Mouse (Mus musculus) T-helper 17 cell (primary cell): Measurements from ENCODE around the gene Dst.

Experiments
- in situ Hi-C, 2 experiments: fragments of 300-600 bp; cut with MboI, MseI; formaldehyde crosslinking; loops; 1 replicate in 1 of 2; 2 replicates in 1 of 2; pipeline ENCODE4 v1.15.1; 2025; ENCODE audit warnings: high pct_unique_total_duplicates in 2 of 2

Gene Dst

DNA sequence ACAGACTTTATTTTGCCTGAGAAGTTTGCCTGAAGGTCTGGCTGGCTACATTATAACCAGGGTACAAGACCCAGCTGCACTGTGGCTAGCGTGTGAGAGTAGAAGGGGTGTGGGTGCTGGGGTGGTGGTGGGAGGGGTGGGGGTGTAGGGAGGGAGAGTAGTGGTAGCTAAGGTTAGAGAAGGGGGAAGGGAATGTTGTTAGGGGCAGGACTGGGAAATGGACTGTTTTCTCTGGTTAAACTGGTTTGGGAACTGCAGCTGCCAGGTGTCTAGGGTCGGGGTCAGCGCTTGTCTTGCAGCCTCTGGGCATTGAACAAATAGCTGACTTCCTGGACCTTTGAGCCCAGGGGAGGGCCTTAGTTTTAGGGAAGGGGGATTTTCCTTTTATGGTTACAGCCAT is 17.3 kb downstream of the Dst start:
- in situ Hi-C loops = no loop called here

DNA sequence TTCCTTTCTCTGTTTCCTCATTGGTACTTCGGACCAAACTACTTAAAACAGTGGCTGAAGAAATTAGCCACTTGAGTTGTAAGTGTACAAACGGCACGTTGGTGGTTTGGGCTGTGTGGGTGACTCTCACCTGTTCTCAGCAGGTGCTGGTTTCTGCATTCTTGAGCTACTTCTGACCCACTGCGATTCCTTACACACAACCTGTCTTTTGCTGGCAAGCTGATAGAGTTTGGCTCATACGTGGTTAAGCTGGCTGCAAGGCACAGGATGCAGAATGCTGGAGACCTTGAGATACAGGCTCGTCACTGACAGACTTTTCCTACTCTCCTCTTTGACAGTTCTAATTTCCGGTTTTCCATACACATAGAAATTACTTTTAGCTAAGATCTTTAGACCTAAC is 19.4 kb downstream of the Dst start:
- in situ Hi-C loops = no loop called here

DNA sequence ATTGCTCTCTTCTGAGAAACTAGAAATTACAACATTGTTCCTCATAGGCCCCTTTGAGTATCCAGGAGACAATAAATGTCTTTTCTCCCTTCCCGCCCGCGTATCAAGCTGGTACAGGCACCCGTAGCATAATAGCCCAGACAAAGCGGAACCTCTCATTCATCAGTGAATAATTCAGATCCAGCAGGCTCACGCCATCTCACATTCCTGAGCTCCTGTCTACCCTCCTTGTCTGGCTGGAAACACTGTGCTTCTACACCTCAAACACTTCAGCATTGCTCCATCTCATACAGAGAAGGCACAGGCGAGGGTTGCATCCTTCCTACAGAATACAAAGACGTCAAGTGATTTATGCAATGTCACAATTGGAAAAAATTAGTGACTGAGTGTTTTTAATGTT is 23.8 kb downstream of the Dst start:
- in situ Hi-C loops = no loop called here

DNA sequence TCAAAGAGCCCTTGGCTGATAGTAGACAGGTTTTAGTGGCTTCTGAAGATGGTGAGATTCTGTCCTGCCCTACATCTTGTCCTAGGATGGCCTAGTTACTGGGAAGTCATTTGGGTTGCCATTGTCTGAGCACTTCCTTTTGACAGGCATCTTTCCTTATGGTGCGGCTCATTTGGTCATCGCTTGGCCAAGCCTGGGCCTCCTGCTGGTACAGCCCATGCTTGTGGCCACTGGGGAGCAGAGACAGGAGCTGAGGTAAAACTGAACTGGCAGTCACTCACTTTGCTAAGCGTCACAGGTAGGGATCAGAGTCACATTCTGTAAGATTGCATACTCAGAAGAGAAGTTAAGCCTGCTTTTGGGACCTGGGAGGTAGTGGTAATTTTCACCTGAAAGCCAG is 24.2 kb downstream of the Dst start:
- in situ Hi-C loops = no loop called here

DNA sequence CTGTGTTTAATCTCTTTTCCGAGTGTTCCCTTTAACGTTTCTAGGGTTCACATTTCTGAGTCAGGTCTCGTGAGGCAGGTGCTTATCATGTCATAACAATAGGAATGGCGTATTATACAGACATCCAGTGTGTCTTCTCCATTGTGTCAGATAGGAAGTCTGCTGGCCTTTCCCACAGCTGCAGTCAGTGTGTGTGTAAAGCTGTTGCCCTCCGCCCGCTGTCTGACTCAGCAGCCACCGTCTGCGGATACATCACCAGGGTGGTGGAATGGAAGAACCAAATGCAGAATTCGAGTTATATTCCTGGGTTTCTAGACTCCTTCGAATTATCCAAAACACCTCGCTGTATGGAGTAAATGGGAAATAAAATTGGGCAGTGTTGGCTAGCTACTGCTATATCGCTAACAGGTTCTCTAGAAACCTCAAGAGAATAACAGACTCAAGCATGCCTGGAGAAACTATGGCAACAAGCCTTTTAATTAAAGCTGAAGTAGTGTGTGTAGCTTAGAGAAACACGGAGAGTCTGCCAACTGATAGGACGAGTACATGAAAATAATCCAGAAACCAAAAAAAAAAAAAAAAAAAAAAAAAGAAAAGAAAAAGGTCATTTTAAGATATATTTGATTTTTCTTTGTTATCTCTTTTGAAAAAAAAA is 24.9 kb downstream of the Dst start:
- in situ Hi-C loops = no loop called here

DNA sequence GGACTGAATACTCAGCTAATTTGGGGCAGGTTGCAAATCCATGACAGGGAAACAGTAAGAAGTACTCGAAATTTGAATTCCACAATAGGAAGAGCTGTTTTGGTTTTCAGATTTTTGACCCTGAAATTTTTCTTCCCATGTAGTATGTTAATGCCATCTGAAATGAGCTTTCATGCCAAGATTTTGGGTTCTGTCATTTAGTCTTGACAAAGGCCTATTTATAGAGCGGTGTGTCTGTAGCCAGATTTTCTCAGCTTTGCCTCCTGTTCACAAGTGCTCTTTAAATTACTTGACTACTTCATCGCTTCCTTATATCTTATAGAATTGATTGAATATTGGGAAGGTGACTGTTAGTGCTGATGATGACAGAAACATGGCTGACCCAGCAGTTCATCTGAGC is 27.9 kb downstream of the Dst start:
- in situ Hi-C loops = no loop called here

DNA sequence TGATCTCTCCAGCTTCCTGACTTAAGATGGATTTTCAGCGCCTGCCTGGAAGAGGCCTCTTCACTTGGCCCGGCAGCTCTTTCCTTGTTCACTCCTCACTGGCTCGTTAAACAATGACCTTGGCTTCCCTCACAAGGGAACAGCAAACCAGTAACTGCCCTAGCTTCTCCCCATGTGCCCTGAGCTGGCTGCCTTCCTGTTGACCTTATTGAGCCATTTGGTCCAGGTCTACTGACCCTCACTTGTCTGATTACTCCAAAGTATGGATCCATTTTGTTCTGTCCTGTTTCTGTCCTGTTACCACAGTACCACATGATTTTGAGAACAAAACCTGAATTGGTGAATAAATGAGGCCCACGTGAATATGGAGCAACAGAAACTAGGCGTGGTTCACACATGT is 31.8 kb downstream of the Dst start:
- in situ Hi-C loops = no loop called here

DNA sequence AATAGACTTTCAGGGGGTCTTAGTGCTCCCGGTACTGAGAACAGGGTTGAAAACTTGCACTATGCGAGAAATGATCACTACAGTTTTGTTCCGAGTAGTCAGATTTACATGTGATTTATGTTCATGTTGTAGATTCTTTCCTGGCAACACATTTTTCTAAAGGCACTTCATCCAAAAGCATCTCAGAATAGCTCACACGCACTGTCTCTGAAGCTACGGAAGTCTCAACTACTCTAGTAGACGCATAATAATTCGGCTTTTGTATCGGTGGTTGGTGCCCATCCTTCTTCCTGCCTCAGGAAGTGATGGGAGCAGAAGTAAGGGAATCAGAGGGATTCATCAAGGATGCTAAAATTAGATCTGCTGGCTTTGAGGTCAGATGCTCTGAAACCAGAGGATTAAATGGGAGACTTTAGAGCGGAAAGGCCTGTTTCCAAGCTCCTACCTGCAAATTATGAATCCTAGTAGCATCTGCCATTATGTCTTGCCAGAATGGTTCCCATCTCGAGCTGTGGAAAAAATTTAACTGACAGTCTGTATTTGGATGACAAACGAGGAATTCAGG is 32.4 kb downstream of the Dst start:
- in situ Hi-C loops = no loop called here

DNA sequence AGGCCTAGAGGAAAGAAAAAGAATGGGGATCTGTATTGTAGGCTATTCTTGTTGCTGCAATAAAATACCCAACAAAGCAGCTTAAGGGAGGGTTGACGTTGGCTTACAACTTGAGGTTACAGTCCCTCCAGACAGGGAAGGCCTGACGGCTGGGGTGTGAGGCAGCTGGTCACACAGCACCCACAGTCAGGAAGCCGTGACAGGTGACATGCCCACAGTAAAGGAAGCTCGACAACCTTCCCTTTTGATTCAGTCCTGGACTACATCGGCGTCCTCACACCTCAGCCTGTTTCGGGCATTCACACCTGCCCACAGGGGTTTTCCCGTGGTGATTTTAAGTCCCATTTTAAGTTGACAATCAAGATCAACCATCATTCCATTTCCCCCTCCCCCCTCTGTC is 34.6 kb downstream of the Dst start:
- in situ Hi-C loops = no loop called here

DNA sequence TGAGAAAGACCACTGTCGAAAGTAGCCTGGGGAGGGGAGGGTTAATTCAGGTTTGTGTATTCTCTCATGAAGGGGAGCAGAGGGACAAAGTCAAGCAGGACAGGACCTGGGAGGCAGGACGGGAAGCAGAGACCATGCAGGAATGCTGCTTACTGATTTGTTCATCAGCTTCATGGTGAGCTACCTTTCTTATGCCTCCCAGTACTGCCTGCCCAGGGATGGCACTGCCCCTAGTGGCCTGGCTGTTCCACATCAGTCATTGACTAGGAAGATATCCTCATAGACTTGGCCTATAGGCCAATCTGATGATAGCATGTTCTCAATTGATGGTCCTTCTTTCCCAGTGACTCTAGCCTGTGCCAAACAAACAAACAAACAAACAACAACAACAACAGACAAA is 35.9 kb downstream of the Dst start:
- in situ Hi-C loops = no loop called here

DNA sequence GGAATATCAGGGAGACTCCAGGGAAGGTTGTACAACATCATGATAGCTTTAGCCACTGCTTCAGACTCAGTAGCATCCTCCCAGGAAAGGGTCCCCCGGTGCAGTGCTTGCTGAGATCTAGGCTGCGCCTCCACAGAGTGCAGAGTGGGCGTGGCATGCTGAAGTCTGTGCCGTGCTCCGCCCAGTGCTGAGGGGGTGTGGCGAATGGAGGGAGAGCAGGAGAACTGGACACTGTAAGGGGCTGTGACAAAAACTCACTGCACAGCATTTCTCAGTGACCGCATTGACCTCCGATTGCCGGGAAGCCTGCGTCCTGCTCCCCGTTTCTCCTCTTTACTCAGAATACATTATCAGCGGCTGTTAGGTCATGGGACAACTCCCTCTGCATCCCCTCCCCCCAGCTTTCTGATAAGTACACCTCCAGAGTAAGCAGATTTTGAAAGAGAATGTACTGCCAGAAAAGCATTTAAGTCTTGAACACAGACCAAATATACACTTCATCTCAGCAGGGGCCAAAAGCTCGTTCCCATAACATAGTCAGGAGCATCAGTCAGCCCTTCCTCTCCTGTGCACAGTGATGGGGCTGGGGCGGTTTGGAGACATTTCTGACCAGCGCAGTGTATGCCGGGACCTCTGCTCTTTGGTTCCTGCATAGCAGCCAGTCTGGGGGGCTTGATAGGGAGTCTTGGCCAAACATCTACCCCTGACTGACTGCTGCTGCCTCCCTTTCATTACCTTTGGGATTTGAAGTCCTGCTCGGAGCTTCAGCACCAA is 37.1 kb downstream of the Dst start:
- in situ Hi-C loops = no loop called here

DNA sequence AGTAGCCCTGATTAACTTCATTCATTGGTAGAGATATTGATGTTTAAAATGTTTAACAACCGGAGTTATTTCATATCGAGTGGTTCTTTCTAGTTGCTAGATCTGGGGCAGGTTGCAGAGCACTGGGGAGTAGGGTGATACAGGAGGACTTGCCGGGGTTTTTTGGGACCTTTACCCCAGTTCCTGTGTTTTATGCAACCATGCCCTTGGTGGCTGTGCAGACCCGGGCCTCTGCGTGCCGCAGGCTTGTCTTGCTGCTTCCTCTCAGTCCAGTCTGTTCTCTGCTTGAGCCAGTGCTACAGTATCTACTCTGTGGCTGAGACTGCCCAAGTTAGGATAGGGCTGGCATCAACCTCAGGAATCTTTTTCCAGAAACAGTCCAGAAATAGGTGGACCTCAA is 37.7 kb downstream of the Dst start:
- in situ Hi-C loops = no loop called here

DNA sequence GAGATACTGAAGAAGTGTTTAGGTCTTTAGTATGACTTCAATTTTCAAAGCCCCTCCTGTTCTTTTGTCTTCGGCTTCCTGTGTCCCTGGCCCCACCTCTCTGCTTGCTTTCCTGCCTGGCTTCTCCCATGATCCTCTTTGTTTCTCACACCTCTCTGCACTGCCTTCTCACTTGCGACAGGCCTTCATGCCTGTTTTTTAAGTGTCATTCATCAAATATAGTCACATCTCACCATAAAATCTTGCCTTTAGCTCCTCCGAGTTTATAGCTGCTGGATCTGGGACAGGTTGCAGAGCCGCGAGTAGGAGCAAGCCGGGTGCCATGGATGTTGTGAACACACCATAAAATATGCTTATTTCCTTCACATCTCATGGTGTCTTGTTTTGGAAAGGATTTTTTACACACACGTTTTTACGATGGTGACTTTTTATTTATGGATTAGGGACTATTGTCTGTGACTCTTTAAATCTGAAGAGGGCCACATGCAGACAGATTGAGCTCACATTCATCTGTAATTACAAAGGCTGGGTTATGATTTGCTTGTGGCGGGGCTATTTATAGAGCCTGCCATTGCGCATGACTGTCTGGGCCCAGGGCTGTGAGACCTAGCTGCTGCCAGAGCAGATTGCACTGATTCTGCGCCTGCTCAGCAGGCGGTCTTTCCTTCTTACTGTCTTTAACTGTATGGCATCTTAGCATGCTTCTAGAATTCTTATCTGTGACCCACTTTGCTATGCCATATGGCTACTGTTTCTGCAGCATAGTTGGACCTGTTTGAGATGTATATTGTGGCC is 38.8 kb downstream of the Dst start:
- in situ Hi-C loops = no loop called here

DNA sequence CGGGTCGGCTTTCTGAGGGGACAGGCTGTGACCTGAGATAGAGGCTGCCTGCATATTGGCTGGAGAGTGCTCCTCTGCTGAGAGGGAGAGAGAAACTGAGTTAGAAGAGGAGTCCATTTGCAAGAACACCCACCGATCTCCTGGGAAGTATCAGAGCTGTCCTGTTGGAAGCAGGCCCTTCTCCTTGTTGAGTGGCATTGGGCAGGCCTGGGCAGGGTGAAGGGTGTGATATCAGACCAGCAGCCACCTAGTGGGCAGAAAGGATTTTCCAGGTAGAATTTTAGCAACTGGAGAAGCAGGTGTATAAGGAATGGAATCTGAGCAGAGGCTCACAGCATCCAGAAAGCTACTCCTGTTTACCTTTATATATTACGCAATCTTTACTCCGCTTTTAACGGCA is 39.8 kb downstream of the Dst start:
- in situ Hi-C loops = no loop called here

DNA sequence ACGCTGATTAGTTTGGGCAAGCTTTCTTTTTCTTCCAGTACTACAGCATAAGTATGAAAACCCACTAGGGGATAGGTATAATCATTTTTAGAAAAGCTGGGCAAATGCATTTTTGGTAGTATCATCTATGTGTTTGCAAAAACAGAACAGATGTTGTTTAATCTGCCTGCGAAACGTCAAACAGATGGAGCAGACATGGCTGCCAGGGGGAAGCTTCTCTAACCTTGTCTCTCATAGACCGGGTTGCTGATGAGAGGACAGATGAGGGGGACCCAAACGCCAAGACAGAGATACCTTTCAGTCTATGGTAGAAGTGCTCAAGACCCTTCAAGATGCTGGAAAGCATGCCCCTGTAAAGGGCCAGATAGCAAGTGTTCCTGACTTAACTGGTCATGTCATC is 40.5 kb downstream of the Dst start:
- in situ Hi-C loops = no loop called here

DNA sequence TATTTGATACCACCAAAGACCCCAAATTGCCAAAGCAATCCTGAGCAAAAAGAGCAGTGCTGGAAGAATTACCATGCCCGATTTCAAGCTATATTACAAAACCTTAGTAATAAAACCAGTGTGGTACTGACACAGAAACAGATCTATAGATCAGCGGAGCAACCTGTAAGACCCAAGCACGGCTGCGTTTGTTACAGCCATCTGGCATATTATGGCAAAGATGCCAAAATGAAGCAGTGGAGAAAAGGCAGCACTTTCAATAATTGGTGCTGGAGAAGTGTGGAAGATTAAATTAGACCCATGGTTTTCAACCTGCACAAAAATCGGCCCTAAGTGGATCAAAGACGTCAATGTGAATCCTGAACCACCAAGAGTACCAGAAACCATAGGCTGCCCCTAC is 47.6 kb downstream of the Dst start:
- in situ Hi-C loops = no loop called here

DNA sequence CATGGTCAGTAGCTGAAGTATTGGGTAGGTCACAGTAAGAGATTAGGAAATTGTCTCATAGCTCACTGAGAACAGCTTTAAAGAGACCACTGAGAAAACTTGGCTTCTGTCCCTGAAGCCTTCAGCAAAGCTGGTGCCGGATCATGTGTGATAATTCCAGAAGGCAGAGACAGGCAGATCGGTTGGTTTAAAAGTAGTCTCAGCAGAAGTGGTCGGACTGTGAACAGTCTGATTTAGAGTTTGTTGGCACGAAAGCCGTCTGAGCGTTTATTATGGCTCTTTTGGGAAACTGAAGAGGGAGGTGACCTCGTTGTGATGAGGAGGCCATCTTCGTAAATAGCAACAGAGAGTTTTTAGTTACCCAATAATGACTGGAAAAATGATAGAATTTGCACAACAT is 52.4 kb downstream of the Dst start:
- in situ Hi-C loops = loop anchor here in 1 of 2 experiments (5.0 kb wide), 1 partner anchor 68 kb away; no protein-coding TSS in a partner anchor

DNA sequence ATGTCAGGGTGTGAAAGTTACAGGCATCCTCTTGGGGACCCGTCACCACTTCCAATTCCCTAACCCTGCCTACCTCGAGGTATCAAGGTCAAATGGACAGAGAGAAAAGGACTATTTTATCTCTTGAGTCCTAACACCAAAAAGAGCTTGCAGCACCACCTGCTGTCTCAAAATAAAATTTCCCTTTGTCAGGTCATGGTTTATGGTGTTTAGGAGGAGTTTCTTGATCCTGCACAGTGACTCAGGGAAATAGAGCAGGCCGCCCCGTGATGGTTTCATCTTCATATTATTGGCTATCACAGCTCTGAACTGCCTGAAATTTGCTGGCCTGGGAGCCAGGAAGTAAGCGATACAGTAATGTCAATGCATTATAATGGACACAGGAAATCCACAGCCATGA is 56.6 kb downstream of the Dst start:
- in situ Hi-C loops = loop anchor here (5.0 kb wide), 3 partner anchors 72 to 292 kb away; no protein-coding TSS in a partner anchor

DNA sequence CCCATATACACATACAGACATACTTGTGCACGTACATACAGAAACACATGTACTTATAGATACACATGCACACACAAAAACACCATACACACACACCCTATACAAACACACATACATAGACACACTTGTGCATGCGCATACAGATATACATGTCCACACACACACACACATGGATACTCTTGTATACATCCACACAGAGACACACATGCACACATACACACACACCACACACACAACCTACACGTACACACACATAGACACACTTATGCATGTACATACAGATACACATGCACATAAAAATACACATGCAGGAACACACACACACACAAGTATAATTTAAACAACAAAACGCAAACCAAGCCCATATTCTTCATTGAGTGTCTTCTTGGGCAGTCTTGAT is 57.8 kb downstream of the Dst start:
- in situ Hi-C loops = loop anchor here in 1 of 2 experiments (5.0 kb wide), 2 partner anchors 79 to 294 kb away; no protein-coding TSS in a partner anchor

DNA sequence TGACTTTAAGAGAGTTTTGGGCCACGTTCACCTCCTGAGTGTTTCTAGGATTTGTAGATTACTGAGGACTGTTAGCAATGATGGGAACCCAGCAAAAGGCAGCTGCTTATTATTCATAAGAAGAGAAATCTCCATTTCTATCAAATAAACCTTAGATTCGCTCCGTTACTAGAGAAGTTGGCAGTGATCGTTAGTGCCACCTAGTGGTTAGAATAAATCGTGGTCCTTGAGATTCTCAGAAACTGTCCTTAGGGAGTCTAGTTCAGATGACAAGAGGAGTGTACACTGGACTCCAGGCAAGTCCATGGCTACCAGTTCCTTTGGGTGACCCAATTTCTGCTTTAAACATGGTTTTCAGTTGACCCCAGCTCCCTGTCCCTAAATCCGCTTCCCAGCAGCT is 58.3 kb downstream of the Dst start:
- in situ Hi-C loops = loop anchor here in 1 of 2 experiments (5.0 kb wide), 2 partner anchors 79 to 294 kb away; no protein-coding TSS in a partner anchor

DNA sequence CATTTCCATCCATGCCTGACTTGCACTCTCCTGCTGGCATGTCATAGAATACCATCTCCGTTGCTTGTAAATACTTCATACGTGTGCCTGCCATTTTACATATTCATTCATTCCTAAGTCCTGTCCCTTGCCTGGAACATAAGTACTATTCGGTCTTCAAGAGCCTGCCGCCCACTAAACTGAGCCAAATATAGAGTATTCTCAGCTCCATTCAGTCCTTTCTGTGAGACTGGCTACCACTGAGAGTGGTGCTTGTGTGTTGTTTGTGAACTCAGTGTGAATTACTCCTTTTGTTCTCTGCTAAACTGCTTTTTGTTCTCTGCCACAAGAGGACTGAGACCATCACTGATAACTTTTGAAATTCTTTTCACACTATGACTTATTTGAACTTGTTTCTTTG is 59.2 kb downstream of the Dst start:
- in situ Hi-C loops = loop anchor here in 1 of 2 experiments (5.0 kb wide), 2 partner anchors 80 to 295 kb away; no protein-coding TSS in a partner anchor

DNA sequence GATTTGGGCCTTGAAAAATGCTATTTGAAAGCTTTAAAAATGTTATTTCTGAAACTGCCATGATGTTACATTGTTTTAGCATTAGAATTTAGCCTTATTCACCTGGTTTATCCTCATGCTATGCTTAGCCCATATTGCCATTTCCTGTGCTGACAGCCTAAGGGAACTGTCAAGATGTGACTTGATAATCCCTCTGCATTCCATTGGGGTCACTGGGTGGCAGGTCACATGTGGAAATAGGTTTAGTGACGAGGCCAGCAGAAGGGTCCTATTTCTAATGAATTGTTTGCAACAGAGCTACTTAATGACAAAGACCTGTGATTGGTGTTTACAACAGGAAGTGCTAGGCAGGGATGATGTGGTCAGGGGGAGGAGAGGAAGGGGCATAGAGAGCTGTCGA is 61.9 kb downstream of the Dst start:
- in situ Hi-C loops = loop anchor here in 1 of 2 experiments (5.0 kb wide), 2 partner anchors 83 to 298 kb away; no protein-coding TSS in a partner anchor
